9 mouse cellular contexts compared by ENCODE assay signal in the genomic region with DNA sequence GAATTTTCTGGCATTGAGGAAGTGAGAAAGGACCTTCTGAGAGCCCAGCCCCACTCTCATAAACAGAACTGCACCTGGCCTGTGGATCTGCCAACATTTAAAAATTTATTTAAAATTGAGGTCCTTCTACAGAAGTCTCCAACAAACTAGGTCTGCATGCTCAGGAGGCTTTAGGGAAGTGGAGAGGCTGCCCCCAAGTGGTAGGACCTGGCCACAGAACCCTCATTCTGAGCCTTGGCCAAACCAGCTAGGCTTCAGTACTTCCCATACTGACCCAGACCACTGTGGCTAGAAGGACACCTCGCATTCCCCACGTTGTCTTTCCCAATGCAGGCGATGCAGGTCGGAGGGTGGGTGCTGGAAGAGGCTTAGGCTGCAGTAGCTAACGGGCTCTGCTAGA. TPM values are rescaled to one million over a fixed set of nuclear protein-coding genes. Genes with fewer than 3 reads are reported as not detected.
A peak's percentile ranks its signal among the peaks of the same experiment; 100 is the strongest.
DNase-seq lines count a peak whose midpoint lies in the region; ATAC-seq and TF ChIP-seq lines count a peak whose summit lies in the region.
"Had no signal": no experiment of that assay in that cellular context is flagged by ENCODE, and none has a peak within 500 bp of the region (broad histone marks: within the 10 kb centered on the region; RNA-seq: fewer than 3 reads in every experiment).

No protein-coding gene starts in this region.

- H3K4me1 ChIP-seq in thymus, adult 2 months (replicated peaks; ENCODE audit: control insufficient read depth, insufficient read depth, low read length) = no peaks in the 10 kb centered on the region
- peaks cover 3% of the 10 kb centered on the region; the same call in 1 of the 2 replicates for H3K4me1 ChIP-seq in bone marrow macrophage, adult 2 months (ENCODE audit: control insufficient read depth, insufficient read depth, low read length)
- H3K4me1 ChIP-seq in liver, adult 2 months (ENCODE audit: control insufficient read depth, insufficient read depth, low read length) = peaks cover 31% of the 10 kb centered on the region

- peaks cover 20% of the 10 kb centered on the region; the same call in 1 of the 2 replicates for H3K79me2 ChIP-seq in liver, adult 2 months (ENCODE audit: control insufficient read depth, insufficient read depth, low read length)

- TF ChIP-seq CTCF in thymus, adult 2 months (IDR thresholded peaks at IDR 0.05; ENCODE audit: borderline replicate concordance, control insufficient read depth, extremely low read depth, insufficient read depth, low read length, poor library complexity) = 0 out of 2 replicates have a peak, but pooled peaks have one; percentile 39
- 0 out of 2 replicates have a peak, but pooled peaks have one; percentile 29 for TF ChIP-seq CTCF in bone marrow macrophage, adult 2 months (IDR thresholded peaks at IDR 0.05; ENCODE audit: low read depth, low read length)
- TF ChIP-seq CTCF in liver, adult 2 months (IDR thresholded peaks at IDR 0.05; ENCODE audit: low read depth, low read length) = peak; percentile 82

- no peak overlapping the region for H3K4me3 ChIP-seq in thymus, adult 2 months (ENCODE audit: control insufficient read depth, insufficient read depth, low read length)
- H3K4me3 ChIP-seq in bone marrow macrophage, adult 2 months (ENCODE audit: insufficient read depth, low read length) = no peak overlapping the region
- peak overlapping the region; percentile 58 for H3K4me3 ChIP-seq in liver, adult 2 months (ENCODE audit: insufficient read depth, low read depth, low read length)

- H3K27me3 ChIP-seq in thymus, adult 2 months (ENCODE audit: control insufficient read depth, insufficient read depth, low read length) = no peaks in the 10 kb centered on the region
- H3K27me3 ChIP-seq in liver, adult 2 months (ENCODE audit: control insufficient read depth, insufficient read depth, low read length) = no peaks in the 10 kb centered on the region

- H3K36me3 ChIP-seq in thymus, adult 2 months (ENCODE audit: control insufficient read depth, insufficient read depth, low read length) = no peaks in the 10 kb centered on the region
- H3K36me3 ChIP-seq in liver, adult 2 months (ENCODE audit: control insufficient read depth, insufficient read depth, low read length) = peaks cover 26% of the 10 kb centered on the region; the same call in 1 of the 2 replicates

- 33% methylated on average over 5 of the region's 5 CpGs for WGBS in thymus, adult 2 months
- WGBS in liver, adult 2 months = 15% methylated on average over 5 of the region's 5 CpGs

- no peak for TF ChIP-seq POLR2A in thymus, adult 2 months (IDR thresholded peaks at IDR 0.05; ENCODE audit: control insufficient read depth, extremely low read depth, insufficient read depth, low read length, poor library complexity)
- no peak for TF ChIP-seq POLR2A in bone marrow macrophage, adult 2 months (IDR thresholded peaks at IDR 0.05; ENCODE audit: borderline replicate concordance, low read depth, low read length)
- no peak for TF ChIP-seq POLR2A in liver, adult 2 months (IDR thresholded peaks at IDR 0.05; ENCODE audit: extremely low read depth, insufficient read depth, low read length)

- H3K9ac ChIP-seq in liver, adult 2 months (ENCODE audit: low read depth, low read length) = peak overlapping the region; percentile 81

- peak; percentile 49 for DNase-seq in thymus, adult 2 months
- DNase-seq in thymus, adult 18-20 months = no peak
- peak; percentile 65 for DNase-seq in kidney, adult 18-20 months
- peak; percentile 65 for DNase-seq in liver, adult 2 months (ENCODE audit: extremely low read depth, low read depth, low spot score)
- DNase-seq in right cerebral cortex, postnatal 14 days = peak; percentile 74

- peak; percentile 79 for ATAC-seq in frontal cortex, adult (ENCODE audit: low TSS enrichment)
- no peak for ATAC-seq in erythroblast, adult 5-6 weeks (replicated peaks; ENCODE audit: low FRiP score, poor library complexity, severe bottlenecking)

- H3K27ac ChIP-seq in thymus, adult 2 months (ENCODE audit: control insufficient read depth, insufficient read depth, low read length) = no peak overlapping the region
- no peak overlapping the region for H3K27ac ChIP-seq in bone marrow macrophage, adult 2 months (ENCODE audit: insufficient read depth, low read depth, low read length)
- H3K27ac ChIP-seq in liver, adult 2 months (replicated peaks; ENCODE audit: insufficient read depth, low read depth, low read length) = peak overlapping the region; percentile 93; the same call in 1 of the 2 replicates

RNA-seq across cellular contexts. Expression of a gene that starts 14.1 kb away (rescaled TPM):
- polyA plus RNA-seq in thymus, adult 2 months (2012; rRNA removed) = 19.3 and 68.0 TPM in 2 replicates
- not detected in 2 replicates for polyA plus RNA-seq in bone marrow macrophage, adult 2 months (2012; ENCODE audit: insufficient read depth, insufficient read length, missing spikeins)
- total RNA-seq in liver, adult 2 months (2014; rRNA removed) = 0.65 and 0.67 TPM in 2 replicates
- polyA plus RNA-seq in liver, adult 2 months (2012; rRNA removed) = 0.55 and 0.64 TPM in 2 replicates
- not detected in 2 replicates for total RNA-seq in erythroblast, adult 5-6 weeks (2015; ENCODE audit: low replicate concordance)
- not detected in 2 replicates for total RNA-seq in erythroblast, adult 5-6 weeks (2017; ENCODE audit: low replicate concordance)
- total RNA-seq: gastrocnemius, postnatal 4 days had no signal

RNA-seq across cellular contexts. Expression of a gene that starts 34.5 kb away (rescaled TPM):
- 309 and 345 TPM in 2 replicates for polyA plus RNA-seq in thymus, adult 2 months (2012; rRNA removed)
- polyA plus RNA-seq in bone marrow macrophage, adult 2 months (2012; ENCODE audit: insufficient read depth, insufficient read length, missing spikeins) = 13.5 and 13.8 TPM in 2 replicates
- 10.7 and 22.1 TPM in 2 replicates for total RNA-seq in liver, adult 2 months (2014; rRNA removed)
- polyA plus RNA-seq in liver, adult 2 months (2012; rRNA removed) = 59.5 and 81.1 TPM in 2 replicates
- 20.7 and 26.5 TPM in 2 replicates for total RNA-seq in erythroblast, adult 5-6 weeks (2015; ENCODE audit: low replicate concordance)
- total RNA-seq in erythroblast, adult 5-6 weeks (2017; ENCODE audit: low replicate concordance) = 4.2 and 18.0 TPM in 2 replicates

RNA-seq across cellular contexts. Expression of a gene that starts 37.2 kb away (rescaled TPM):
- polyA plus RNA-seq in thymus, adult 2 months (2012; rRNA removed) = 0.58 and 0.68 TPM in 2 replicates
- not detected in 2 replicates for polyA plus RNA-seq in bone marrow macrophage, adult 2 months (2012; ENCODE audit: insufficient read depth, insufficient read length, missing spikeins)
- 69.5 and 94.4 TPM in 2 replicates for total RNA-seq in liver, adult 2 months (2014; rRNA removed)
- polyA plus RNA-seq in liver, adult 2 months (2012; rRNA removed) = 112 and 155 TPM in 2 replicates
- total RNA-seq in erythroblast, adult 5-6 weeks (2015; ENCODE audit: low replicate concordance) = not detected in 2 replicates
- not detected in 2 replicates for total RNA-seq in erythroblast, adult 5-6 weeks (2017; ENCODE audit: low replicate concordance)
- total RNA-seq: gastrocnemius, postnatal 4 days had no signal

RNA-seq across cellular contexts. Expression of a gene that starts 42.9 kb away (rescaled TPM):
- polyA plus RNA-seq in thymus, adult 2 months (2012; rRNA removed) = 85.8 and 101 TPM in 2 replicates
- polyA plus RNA-seq in bone marrow macrophage, adult 2 months (2012; ENCODE audit: insufficient read depth, insufficient read length, missing spikeins) = 48.1 and 50.0 TPM in 2 replicates
- 41.6 and 41.8 TPM in 2 replicates for total RNA-seq in liver, adult 2 months (2014; rRNA removed)
- 37.4 and 39.9 TPM in 2 replicates for polyA plus RNA-seq in liver, adult 2 months (2012; rRNA removed)
- 9.8 and 11.3 TPM in 2 replicates for total RNA-seq in erythroblast, adult 5-6 weeks (2015; ENCODE audit: low replicate concordance)
- 6.8 and 22.3 TPM in 2 replicates for total RNA-seq in erythroblast, adult 5-6 weeks (2017; ENCODE audit: low replicate concordance)

RNA-seq across cellular contexts. Expression of a gene that starts 50.9 kb away (rescaled TPM):
- 18.5 and 22.9 TPM in 2 replicates for polyA plus RNA-seq in thymus, adult 2 months (2012; rRNA removed)
- 2.8 and 4.8 TPM in 2 replicates for polyA plus RNA-seq in bone marrow macrophage, adult 2 months (2012; ENCODE audit: insufficient read depth, insufficient read length, missing spikeins)
- total RNA-seq in liver, adult 2 months (2014; rRNA removed) = 0.83 and 1.7 TPM in 2 replicates
- polyA plus RNA-seq in liver, adult 2 months (2012; rRNA removed) = 1.4 and 1.6 TPM in 2 replicates
- total RNA-seq in erythroblast, adult 5-6 weeks (2015; ENCODE audit: low replicate concordance) = not detected in 2 replicates
- total RNA-seq in erythroblast, adult 5-6 weeks (2017; ENCODE audit: low replicate concordance) = not detected in 2 replicates

Comparison
In these comparisons a context has a peak if more than half of its experiments do, and no peak if none do; other contexts are left out.
1. DNase-seq: peak in thymus, adult 2 months (single experiment), kidney, adult 18-20 months (single experiment), liver, adult 2 months (single experiment) and right cerebral cortex, postnatal 14 days (single experiment); none in thymus, adult 18-20 months (0 of 2).
2. CTCF ChIP-seq: peak in every context shown above with its lines; median percentile 82 in liver, adult 2 months; 39 in thymus, adult 2 months; 29 in bone marrow macrophage, adult 2 months.
3. RNA of a gene that starts 14.1 kb away (polyA plus RNA-seq): 19.3 to 68.0 TPM in thymus, adult 2 months; 0.55 to 0.64 TPM in liver, adult 2 months and not detected in bone marrow macrophage, adult 2 months; every median in the first group is over 10 times any median in the second.
4. RNA of a gene that starts 37.2 kb away (polyA plus RNA-seq): 112 to 155 TPM in liver, adult 2 months; 0.58 to 0.68 TPM in thymus, adult 2 months and not detected in bone marrow macrophage, adult 2 months; every median in the first group is over 10 times any median in the second.